Mouse (Mus musculus) olfactory bulb, adult 2 months (tissue): ENCODE measurements around the gene Amz1.

Experiments used
- CTCF ChIP-seq: fragments of 200-500 bp; IDR thresholded peaks from 2 replicates; pipeline ENCODE4 v1.5.1; 2012; ENCODE audit warnings: low read depth, mild to moderate bottlenecking, low read length, moderate library complexity; ENCODE audit not compliant: insufficient read depth
- POLR2A ChIP-seq: fragments of 200-500 bp; IDR thresholded peaks from 2 replicates; pipeline ENCODE4 v1.6.1; 2012; ENCODE audit warnings: mild to moderate bottlenecking, low read depth, low read length, moderate library complexity; ENCODE audit not compliant: insufficient read depth

- TF ChIP-seq CTCF, result no peak
- TF ChIP-seq POLR2A, result no peak
These were observed 75.3 kb downstream of the Amz1 start for GRCm38 (mm10) chr5:140799190-140799589.
